Mouse (Mus musculus) Patski (cell line): ENCODE data around the gene Tbr1. TPM values are rescaled to one million over a fixed set of nuclear protein-coding genes. Genes with fewer than 3 reads are reported as not detected.

Experiments
- ATAC-seq: fragments of 100-300 bp; one replicate; pipeline ENCODE4 v1.8.0; 2021
- CTCF ChIA-PET: fragments of 350-600 bp; sonication (Branson Sonifier 250); formaldehyde crosslinking; loops from one replicate; lab custom pipeline; 2022; ENCODE audit warnings: inconsistent platforms; lab: Charles Lee
- POLR2A ChIA-PET: fragments of 350-600 bp; sonication (Branson Sonifier 250); formaldehyde crosslinking; loops from one replicate; lab custom pipeline; 2022; ENCODE audit warnings: antibody characterized with exemption, inconsistent platforms; lab: Charles Lee
- DNase-seq: peaks from one replicate; pipeline ENCODE4 v3.0.0-alpha.2; 2011; ENCODE audit warnings: low read depth, low spot score
- H3K27me3 ChIP-seq: fragments of 371-371 bp; one replicate; pipeline ENCODE4 v1.5.1; 2021
- CTCF ChIP-seq: fragments of 100-300 bp; IDR thresholded peaks from one replicate; pipeline ENCODE4 v1.5.1; 2021
- in situ Hi-C: fragments of 300-500 bp; cut with MboI; formaldehyde crosslinking; loops from 3 replicates; pipeline ENCODE4 v1.11.1; 2018; ENCODE audit warnings: low pct_unique_long_range_greater_than_20kb, mixed read lengths
- polyA plus RNA-seq: library from polyadenylated mRNA; unstranded; gene quantifications from one replicate; pipeline ENCODE4 v1.2.3, GENCODE M21; 2021

The Tbr1 gene
- polyA plus RNA-seq, 1 experiment from 2014 or later: 0.01 TPM

- in situ Hi-C loops: no loop called here
- CTCF ChIA-PET: no interaction called here
- peaks cover 26% of the 10 kb centered on the region for H3K27me3 ChIP-seq
- POLR2A ChIA-PET: no interaction called here
- DNase-seq: no peak
- ATAC-seq: no peak
- no peak for TF ChIP-seq CTCF
Measured at GRCm38 (mm10) chr2:61837243-61837806, 34.6 kb downstream of the Tbr1 start.

Other genes starting within 250 kb of the Tbr1 start
- 39.2 TPM for gene Tank, start 224.3 kb upstream of the Tbr1 start, polyA plus RNA-seq
- gene Psmd14, start 91.2 kb upstream of the Tbr1 start, polyA plus RNA-seq: 153 TPM
- not detected for gene Slc4a10, start 243.5 kb downstream of the Tbr1 start, polyA plus RNA-seq